Mouse (Mus musculus) hindlimb bud, embryonic 11.5 days (tissue): ENCODE results near the gene Rnf144a.
"Not testable (repeated sequence)": the region's sequence is repeated elsewhere in the genome, so short reads cannot be mapped to it uniquely, and the experiment has no call there.

Experiments
- DNase-seq: peaks from one replicate; pipeline ENCODE4 v3.0.0-alpha.2; 2012; ENCODE audit warnings: low read depth, low spot score; ENCODE audit errors: extremely low spot score

Rnf144a gene

DNA sequence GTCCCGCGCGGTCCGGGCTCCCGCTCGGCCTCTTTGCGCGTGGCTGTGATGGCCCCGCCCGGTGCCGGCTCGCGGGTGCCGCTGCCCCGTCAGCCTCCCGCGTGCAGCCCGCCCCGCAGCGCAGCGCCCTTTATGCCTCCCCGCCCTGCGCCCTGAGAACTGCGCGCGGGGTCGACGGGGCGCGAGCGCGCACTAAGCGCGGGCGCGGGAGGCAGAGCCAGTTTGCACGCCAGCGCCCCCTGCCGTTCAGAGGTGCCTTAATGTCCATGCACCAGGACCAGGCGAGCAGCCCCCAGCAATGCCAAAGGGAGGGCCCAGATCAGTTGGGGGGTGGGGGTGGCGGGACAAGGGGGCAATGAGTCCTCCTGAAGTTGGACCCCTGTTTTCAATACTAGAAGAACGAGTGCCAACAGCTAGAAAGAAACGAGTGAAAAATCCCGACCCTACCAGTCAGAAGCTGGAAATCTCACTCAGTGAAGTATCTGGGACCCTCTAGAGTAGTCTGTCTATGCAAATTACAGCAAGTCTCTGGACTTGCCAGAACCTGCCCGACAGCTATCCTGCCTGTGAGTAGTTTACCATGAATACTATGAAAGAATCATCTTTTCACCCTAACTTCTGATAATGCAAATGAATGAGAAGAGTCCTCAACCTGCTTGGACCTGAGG, at the start of gene Rnf144a:
Gene Rnf144a, minus strand, starts transcription at position 151 of the 668 bp plus-strand sequence.
- DNase-seq = no peak

- DNase-seq = no peak
Observed at GRCm38 (mm10) chr12:26460091-26460490, 45.0 kb upstream of the Rnf144a start.

DNA sequence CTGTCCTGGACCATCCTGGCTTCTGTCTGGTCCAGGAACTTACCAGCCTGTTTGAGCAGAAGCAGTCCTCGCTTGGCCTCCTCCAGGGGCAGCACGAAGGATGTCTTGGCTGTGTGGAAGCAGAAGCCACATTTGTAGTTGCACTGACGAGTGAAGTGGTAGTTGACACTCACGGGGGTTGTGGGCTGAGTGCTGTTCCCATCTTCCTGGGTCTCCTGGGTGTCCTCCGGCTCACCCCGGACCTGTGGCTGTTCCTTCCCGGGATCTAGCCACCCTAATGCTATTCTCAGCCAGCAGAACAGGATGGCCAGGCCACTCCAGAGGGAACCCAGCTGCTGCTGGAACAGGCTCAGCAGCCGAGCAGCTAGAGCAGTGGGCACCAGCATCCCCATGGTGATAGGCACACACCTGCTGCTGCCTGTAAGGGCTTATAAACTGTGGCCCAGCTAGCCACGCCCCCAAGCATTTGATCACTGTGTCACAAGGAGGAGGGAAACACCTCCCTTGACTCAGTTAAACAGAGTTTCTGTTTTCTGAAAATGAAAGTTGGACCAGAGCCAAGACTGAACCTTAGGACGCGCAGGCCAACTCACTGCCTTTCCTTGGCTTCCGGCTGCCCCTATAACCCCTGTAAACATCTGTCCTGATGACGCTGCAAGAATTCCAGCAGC, 41.1 kb upstream of the Rnf144a start, which contains the start of gene Rsad2:
Gene Rsad2, minus strand, starts transcription at position 425 of the 671 bp plus-strand sequence.
- DNase-seq = no peak

DNA sequence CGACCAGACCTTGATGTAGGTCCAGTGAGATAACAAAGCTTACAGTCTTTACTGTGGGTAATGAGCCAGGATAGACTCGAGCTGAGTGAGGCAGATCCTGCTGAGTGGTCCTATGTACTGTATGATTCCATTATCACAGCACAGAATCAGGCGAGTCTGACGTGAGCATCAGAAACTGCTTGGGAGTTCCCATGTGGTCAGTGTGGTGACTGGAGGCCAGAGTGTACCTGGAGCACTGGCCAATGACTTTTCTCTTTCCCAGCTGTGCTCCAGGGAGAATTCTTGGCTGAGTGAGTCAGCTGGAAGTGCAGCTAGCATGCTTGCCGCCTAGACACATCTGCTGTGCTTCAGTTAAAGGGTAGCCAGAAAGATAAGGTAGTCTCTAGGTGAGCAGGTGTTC, 39.6 kb upstream of the Rnf144a start:
- no peak for DNase-seq

- no peak for DNase-seq
Observed at GRCm38 (mm10) chr12:26452951-26453350, 37.9 kb upstream of the Rnf144a start.

DNA sequence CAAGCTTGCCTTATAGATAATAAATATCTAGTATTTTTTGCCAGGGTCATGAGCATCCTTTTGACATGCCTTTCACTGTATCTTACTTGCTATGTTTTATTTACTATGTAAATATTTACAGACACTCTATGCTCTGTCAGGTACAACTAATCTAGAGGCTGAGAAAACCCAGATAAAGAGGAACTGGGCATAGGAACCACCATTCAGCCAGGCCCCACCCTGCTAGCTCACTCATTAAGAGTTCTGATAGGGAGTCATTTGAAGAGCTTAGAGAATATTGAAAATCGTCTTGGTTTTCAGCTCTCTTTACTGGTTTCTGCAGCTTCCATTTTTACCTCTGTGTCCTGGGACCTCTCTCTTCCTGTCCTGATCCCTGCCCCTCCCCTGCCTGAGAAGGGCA, 36.1 kb upstream of the Rnf144a start:
- DNase-seq = no peak

GRCm38 (mm10) chr12:26449483-26449882, 34.4 kb upstream of the Rnf144a start:
- DNase-seq = no peak

DNA sequence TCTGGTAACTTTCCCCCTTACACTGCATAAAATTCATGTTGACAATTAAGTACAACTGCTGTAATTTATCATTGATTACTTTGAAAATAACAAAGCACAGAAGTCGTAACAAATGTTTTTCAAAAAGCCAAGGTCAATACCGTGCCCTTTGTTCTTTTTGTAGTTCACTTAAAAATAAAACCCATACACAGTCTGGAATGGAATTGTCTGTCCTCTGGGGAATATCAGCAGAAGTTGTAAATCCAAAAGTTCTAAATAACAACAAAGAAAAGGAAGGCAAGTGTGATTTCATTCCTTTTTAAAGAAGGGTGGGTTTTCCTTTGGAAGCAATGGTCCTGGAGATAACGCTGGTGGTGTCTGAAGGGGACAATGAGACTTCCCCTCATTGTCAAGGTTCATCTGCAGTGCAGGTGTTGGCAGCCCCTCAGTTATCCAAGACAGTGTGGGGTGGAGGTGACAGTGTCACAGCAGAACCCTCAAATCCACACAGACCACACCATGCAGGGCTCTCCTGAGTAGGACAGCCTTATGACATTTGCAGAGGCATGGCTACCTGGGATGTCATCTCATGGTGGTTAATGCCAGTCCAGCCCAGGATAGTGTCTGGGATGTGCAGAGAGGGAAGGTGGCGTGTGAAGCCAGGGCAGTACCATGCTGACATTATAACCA, 31.5 kb upstream of the Rnf144a start:
- no peak for DNase-seq

GRCm38 (mm10) chr12:26444511-26444910, 29.5 kb upstream of the Rnf144a start:
- DNase-seq = no peak

- DNase-seq = peak; percentile 31
Observed at GRCm38 (mm10) chr12:26444054-26444453, 29.0 kb upstream of the Rnf144a start.

GRCm38 (mm10) chr12:26439366-26439765, 24.3 kb upstream of the Rnf144a start:
- DNase-seq = no peak

- DNase-seq = no peak
Observed at GRCm38 (mm10) chr12:26437950-26438349, 22.9 kb upstream of the Rnf144a start.

- no peak for DNase-seq
Observed at GRCm38 (mm10) chr12:26436334-26436733, 21.3 kb upstream of the Rnf144a start.

GRCm38 (mm10) chr12:26428771-26429170, 13.7 kb upstream of the Rnf144a start:
- DNase-seq = not testable (repeated sequence)

- peak; percentile 46 for DNase-seq
Observed at GRCm38 (mm10) chr12:26424841-26425240, 9.8 kb upstream of the Rnf144a start.

DNA sequence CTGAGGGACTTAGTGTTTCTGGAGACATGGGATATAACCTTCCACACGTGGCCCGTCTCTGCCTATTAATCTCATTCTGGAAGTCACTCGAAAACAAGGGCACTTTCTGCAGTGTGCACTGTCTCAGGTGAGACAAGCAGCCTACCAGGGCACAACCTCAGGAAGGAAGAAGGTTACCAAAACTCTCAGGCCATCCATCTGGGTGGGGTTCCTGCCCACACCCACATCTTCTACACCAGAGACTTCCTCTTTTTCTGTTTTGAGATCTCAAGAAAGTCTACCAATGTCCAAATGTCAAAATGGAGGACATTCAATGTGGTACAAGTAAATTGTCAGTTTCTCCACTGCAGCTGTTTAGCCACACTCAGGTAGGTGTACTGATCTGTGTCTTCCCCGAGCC, 3.3 kb upstream of the Rnf144a start:
- DNase-seq = no peak

GRCm38 (mm10) chr12:26416636-26417295, 1.7 kb upstream of the Rnf144a start:
- no peak for DNase-seq

GRCm38 (mm10) chr12:26414451-26415103, 477 bp downstream of the Rnf144a start:
- no peak for DNase-seq

DNA sequence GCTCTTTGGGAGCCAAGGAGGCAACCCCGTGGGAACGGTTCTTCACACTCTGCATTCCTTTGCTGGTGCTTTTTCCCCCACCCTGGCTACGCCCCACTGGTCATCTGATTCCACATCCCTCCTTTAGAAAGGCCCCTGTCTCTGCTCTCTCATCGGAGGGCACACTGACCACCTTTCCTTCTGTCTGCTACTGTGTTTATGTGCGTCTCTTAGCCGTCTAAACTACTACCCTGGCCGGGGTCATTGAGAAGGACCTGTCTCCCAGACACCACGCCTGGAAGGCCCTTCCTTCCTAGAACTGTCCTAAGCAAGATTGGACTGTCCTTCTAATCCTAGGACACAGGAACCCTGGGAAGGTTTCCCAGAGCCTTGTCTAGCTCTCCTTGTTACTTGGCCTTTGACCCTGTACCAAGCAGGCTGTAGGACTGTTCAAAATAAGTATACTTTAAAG, 1.1 kb downstream of the Rnf144a start:
- no peak for DNase-seq

- no peak for DNase-seq
Observed at GRCm38 (mm10) chr12:26412802-26413201, 2.3 kb downstream of the Rnf144a start.
